Mouse (Mus musculus): ENCODE results near the gene Slc26a6.

Gene Slc26a6

DNA sequence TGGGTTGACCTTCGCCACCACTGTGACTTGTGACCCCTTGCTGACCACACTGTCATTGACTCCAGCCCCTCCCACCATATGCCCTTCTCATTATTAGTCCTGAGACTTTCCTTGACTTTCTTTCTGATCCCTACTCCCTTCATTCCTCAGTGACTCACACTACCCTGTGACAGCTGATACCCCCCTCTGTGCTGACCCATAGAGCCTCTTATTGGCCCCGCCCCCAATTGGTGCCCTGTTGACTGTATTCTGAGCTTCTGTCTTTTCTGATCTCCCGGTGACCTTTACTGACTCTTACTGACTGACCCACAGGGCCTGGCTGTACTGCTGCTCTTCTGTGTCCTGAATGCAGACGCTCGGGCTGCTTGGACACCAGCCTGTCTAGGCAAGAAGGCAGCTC lies 7.7 kb upstream of the Slc26a6 start:
- DNase-seq (ENCODE audit: low read depth, low spot score) = no peak

GRCm38 (mm10) chr9:108847374-108847773 lies 5.7 kb upstream of the Slc26a6 start:
- DNase-seq (ENCODE audit: low read depth, low spot score) = no peak

GRCm38 (mm10) chr9:108848419-108848818 lies 4.7 kb upstream of the Slc26a6 start:
- no peak for DNase-seq (ENCODE audit: low read depth, low spot score)

- peak; percentile 98 for DNase-seq (ENCODE audit: low read depth, low spot score)
Observed at GRCm38 (mm10) chr9:108853635-108854240, 655 bp downstream of the Slc26a6 start.

DNA sequence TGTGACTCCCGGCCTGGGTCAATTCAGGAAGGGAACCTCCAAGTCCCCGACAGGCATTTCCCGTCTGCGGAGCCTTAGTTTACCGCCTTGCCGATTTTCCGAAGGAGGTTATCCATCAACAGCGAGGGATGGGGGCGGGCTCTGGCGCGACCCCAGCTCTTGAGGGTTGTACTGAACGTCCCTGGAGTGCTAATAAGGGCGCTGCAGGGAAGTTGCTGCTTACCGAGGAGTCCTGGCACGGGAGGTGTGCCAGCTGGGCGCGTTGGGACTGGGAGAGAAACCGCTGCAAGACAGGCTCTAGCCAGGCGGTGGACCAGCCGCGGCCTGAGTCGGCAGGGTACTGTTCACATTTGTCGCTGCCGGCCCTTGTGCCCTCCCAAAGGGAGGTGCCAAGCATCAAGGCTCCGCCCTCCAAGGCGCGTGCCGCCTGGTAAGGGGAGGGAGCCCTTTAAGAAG lies 1.2 kb downstream of the Slc26a6 start:
- peak; percentile 94 for DNase-seq (ENCODE audit: low read depth, low spot score)

- no peak for DNase-seq (ENCODE audit: low read depth, low spot score)
Observed at GRCm38 (mm10) chr9:108855335-108855734, 2.3 kb downstream of the Slc26a6 start.

DNA sequence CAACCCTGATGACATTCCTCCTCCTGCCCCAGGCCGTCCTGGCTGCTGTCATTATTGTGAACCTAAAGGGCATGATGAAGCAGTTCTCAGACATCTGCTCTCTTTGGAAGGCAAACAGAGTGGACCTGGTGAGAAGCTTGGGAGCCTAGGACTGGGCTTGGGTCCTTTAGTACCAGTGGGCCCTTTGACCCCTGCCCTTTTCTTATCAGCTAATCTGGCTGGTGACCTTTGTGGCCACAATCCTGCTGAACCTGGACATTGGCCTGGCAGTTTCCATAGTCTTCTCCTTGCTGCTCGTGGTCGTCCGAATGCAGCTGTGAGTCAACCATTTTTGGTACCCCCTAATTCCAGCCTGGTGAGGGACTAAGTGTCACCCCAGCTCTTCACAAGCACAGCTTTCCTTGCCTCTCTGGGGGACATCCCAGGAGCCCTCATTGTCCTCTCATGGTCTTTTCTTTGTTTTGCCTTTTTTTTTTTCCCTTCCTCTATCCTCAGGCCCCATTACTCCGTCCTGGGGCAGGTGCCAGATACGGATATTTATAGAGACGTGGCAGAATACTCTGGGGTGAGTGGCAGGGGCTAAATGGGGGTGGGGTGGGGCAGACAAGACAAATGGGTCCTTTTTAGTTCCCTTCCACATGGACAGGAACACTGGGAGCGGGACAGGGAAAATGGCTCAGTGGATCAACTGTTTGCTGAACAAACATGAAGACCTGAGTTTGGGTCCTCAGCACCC lies 5.9 kb downstream of the Slc26a6 start:
- no peak for DNase-seq (ENCODE audit: low read depth, low spot score)

- no peak for DNase-seq (ENCODE audit: low read depth, low spot score)
Observed at GRCm38 (mm10) chr9:108912308-108912707, 59.2 kb downstream of the Slc26a6 start.

GRCm38 (mm10) chr9:108913161-108913560 lies 60.1 kb downstream of the Slc26a6 start:
- no peak for DNase-seq (ENCODE audit: low read depth, low spot score)

GRCm38 (mm10) chr9:108913621-108914020 lies 60.5 kb downstream of the Slc26a6 start:
- DNase-seq (ENCODE audit: low read depth, low spot score) = no peak

- peak; percentile 43 for DNase-seq (ENCODE audit: low read depth, low spot score)
Observed at GRCm38 (mm10) chr9:108914491-108914890, 61.4 kb downstream of the Slc26a6 start, which contains the start of gene Tmem89. Gene Tmem89, plus strand, starts transcription at chr9:108914619.

DNA sequence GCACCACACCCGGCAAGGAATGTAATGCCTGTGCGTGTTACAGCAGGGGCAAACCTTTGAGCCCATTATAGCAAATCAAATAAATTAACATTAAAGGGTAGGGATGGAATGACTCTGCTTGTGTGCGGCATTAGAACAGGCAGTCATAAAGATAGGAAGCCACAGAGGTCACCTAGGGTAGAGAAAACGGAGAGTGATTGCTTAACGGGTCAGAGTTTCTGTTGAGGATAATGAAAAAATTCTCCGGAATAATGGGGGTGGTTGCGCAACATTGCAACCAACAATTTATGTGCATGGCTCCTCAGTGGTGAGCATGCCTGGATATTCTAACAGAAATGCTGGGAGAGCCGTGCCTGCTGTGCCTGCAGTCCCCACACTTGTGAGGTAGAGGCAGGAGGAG lies 72.8 kb downstream of the Slc26a6 start:
- no peak for DNase-seq (ENCODE audit: low read depth, low spot score)

- DNase-seq (ENCODE audit: low read depth, low spot score) = no peak
Observed at GRCm38 (mm10) chr9:108928424-108928823, 75.3 kb downstream of the Slc26a6 start.

DNA sequence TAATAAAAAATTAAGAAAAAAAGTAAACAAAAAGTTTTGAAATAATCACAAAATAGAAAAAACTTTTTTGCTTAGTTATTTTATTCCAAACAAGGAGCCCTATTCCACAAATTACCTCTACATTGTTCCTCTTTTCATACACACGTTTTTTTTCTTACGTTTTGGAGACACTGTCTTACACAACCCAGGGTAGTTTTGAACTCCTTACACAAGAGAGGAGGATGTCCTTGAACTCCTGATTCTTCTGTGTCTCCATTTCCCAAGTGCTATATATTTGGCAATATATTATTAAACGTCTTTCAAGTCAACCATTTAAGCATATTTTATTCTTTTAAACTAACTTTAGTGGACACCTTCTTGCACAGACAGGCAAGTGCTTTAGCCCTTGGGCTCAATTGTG lies 82.9 kb downstream of the Slc26a6 start:
- DNase-seq (ENCODE audit: low read depth, low spot score) = no peak

GRCm38 (mm10) chr9:108936418-108937364 lies 83.6 kb downstream of the Slc26a6 start, which contains the start of gene Uqcrc1:
Gene Uqcrc1, plus strand, starts transcription at chr9:108936633.
- peak; percentile 98 for DNase-seq (ENCODE audit: low read depth, low spot score)

DNA sequence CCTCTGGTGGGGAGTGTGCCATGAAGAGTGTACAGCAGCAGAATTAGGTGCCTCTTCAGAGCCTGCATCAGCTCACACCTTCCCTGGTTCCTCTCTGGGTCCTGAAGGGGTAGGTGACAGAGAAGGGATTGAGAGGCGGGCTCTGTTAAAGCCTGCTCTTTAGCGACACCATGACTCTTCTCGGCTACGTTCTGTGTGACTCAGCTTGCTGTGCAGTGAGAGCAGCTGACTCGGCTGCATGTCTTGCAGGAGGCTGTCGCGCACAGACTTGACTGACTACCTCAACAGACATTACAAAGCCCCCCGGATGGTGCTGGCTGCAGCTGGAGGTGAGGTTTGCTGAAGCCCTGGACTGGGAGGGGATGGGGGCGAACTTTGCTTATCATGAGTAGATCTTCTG lies 92.0 kb downstream of the Slc26a6 start:
- peak; percentile 80 for DNase-seq (ENCODE audit: low read depth, low spot score)

DNA sequence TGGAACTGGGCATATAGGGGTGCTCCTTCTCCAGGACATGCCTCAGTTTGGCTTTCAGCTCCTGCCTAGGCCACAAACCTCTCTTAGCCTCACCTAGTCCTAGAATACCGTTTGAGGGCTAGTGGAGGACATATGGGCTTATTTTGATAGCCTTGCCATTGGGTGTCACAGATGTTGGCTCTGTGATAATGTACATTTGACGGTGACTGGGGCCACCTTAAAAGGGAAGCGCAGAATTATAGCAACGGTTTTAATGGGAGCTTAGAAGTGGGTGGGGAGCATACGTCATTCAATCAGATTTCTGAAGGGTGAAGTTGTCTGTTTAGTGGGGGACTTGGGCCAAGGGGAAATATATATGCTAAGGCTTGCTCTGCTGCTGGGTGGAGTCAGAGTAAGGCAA lies 92.5 kb downstream of the Slc26a6 start:
- no peak for DNase-seq (ENCODE audit: low read depth, low spot score)

GRCm38 (mm10) chr9:108949231-108949966 lies 96.3 kb downstream of the Slc26a6 start:
- no peak for DNase-seq (ENCODE audit: low read depth, low spot score)

DNA sequence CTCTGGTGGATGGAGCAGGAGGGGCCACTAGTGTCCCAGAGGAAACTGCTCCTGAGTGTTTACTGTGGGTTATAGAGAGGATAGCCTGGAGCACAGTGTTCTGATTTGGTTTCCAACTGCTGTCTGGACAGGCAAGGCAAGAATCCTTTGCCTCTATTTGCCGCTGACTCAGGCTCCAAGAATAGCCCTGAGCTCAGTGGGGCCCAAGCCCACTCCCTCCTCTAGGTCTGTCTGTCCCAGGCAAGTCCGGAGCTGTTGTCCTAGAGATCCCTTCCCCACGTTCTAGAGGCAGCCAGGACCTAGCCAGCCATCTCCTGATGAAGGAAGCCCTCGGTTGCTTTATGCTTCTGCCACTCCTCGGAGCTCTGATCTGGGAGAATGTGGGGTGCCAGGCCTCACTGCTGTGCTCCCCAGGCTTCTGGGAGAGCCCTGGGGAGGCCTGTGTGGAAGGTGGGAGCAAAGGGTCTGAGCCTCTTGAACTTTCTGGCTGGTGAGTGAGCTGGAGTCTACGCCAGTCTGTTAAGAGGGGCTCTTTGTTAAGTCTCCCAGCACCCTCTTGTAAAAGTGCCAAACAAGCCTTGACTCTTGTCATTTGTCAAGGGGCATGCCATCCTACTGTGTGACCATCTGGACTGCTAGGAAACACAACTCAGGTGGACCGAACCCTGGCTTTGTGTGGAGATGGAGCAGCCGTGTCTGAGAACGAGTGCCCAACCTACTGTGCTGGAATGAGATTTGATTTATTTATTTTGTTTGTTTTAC lies 97.1 kb downstream of the Slc26a6 start:
- DNase-seq (ENCODE audit: low read depth, low spot score) = peak; percentile 49

- no peak for DNase-seq (ENCODE audit: low read depth, low spot score)
Observed at GRCm38 (mm10) chr9:108953081-108953636, 100.1 kb downstream of the Slc26a6 start, which contains the start of gene Col7a1. Gene Col7a1, plus strand, starts transcription at chr9:108953586.
